Mouse (Mus musculus) large intestine, adult 2 months (tissue): Measurements from ENCODE around the gene Pemt. TPM values are rescaled to one million over a fixed set of nuclear protein-coding genes. Genes with fewer than 3 reads are reported as not detected.
"Not testable (repeated sequence)": the region's sequence is repeated elsewhere in the genome, so short reads cannot be mapped to it uniquely, and the experiment has no call there.

Source experiments
- DNase-seq: peaks from one replicate; pipeline ENCODE4 v3.0.0-alpha.2; 2012; ENCODE audit warnings: low read depth, low spot score
- WGBS: fragments of 180-500 bp; shearing (Covaris S2); methylation state at CpG from one replicate; pipeline ENCODE4 v1.1.7; 2018; 5-methylcytosine and 5-hydroxymethylcytosine counted together
- polyA plus RNA-seq: library from polyadenylated mRNA; depleted of rRNA; stranded (reverse); fragments of >200 nt; gene quantifications from 2 replicates; pipeline ENCODE4 v1.2.3, GENCODE M21; 2012

Pemt gene
- polyA plus RNA-seq, 1 experiment: 9.9 TPM

DNA sequence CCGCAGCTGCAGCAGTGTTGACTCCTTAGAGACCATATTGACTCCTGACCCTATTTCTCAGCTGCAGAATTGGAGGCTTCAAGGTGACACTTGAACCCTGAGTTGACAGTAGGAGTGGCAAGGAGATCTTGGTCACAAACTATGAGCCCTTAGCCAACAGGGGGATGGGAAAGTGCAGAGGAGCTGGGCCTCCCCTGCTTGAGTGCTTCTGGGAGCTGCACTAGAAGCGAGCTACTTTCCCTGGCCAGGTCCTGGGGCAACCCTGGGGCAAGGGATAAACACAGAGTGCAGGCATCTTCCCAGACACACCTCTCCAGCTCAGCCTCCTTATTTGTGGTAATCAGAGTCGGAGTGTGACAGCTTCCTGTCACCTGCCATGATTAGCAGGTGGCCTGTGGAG lies 83.7 kb downstream of the Pemt start:
- WGBS: 60% methylated on average over 3 of the region's 3 CpGs
- DNase-seq: no peak

- no peak for DNase-seq
- 52% methylated on average over 9 of the region's 9 CpGs for WGBS
Measured at GRCm38 (mm10) chr11:59961338-59961875, 84.9 kb downstream of the Pemt start.

GRCm38 (mm10) chr11:59960476-59961337 lies 85.6 kb downstream of the Pemt start:
- 87% methylated on average over 20 of the region's 20 CpGs for WGBS
- DNase-seq: no peak

- WGBS: 70% methylated on average over 4 of the region's 4 CpGs
- DNase-seq: no peak
Measured at GRCm38 (mm10) chr11:59959453-59959852, 86.8 kb downstream of the Pemt start.

- WGBS: 70% methylated on average over 6 of the region's 6 CpGs
Measured at GRCm38 (mm10) chr11:59956749-59957148, 89.5 kb downstream of the Pemt start.

DNA sequence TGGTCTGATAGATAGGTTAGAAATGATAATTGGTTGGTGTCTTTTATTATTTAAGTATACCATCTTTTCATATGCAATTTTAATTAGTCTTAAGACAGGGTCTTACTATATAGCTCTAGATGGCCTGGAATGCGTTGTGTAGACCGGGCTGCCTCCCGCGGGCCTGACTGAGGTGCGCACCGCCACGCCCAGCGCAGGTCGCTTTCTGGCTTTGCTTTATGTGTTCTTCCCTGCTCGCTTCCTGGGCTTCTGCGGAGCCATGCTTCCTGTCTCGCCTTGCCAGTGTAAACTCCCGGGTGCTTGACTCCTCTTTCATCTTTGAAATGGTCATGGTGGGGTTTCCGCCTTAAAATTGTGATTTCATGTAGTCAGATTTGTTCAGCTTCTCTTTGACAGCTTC lies 93.4 kb downstream of the Pemt start:
- WGBS: 65% methylated on average over 14 of the region's 14 CpGs
- no peak for DNase-seq

More at GRCm38 (mm10) chr11:59956749-59957148, 89.5 kb downstream of the Pemt start:
- no peak for DNase-seq

- 3% methylated on average over 16 of the region's 16 CpGs for WGBS
- no peak for DNase-seq
Measured at GRCm38 (mm10) chr11:59948401-59948767, 97.9 kb downstream of the Pemt start.

- WGBS: under 1% methylated on average over 43 of the region's 43 CpGs
- peak; percentile 67 for DNase-seq
Measured at GRCm38 (mm10) chr11:59947752-59948400, 98.4 kb downstream of the Pemt start, which contains the start of gene Med9. Gene Med9 (plus strand): TSS chr11:59948206.

DNA sequence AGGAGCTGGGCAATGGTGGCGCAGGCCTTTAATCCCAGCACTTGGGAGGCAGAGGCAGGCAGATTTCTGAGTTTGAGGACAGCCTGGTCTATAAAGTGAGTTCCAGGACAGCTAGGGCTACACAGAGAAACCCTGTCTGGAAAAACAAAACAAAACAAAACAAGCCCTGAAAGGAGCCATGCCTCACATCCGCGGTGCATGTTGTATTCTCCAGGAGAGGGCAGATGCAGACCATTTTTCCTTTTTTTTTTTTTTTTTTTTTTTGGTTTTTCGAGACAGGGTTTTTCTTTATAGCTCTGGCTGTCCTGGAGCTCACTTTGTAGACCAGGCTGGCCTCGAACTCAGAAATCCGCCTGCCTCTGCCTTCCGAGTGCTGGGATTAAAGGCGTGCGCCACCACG lies 101.4 kb downstream of the Pemt start:
- not testable (repeated sequence) for DNase-seq
- WGBS: 89% methylated on average over 10 of the region's 10 CpGs

DNA sequence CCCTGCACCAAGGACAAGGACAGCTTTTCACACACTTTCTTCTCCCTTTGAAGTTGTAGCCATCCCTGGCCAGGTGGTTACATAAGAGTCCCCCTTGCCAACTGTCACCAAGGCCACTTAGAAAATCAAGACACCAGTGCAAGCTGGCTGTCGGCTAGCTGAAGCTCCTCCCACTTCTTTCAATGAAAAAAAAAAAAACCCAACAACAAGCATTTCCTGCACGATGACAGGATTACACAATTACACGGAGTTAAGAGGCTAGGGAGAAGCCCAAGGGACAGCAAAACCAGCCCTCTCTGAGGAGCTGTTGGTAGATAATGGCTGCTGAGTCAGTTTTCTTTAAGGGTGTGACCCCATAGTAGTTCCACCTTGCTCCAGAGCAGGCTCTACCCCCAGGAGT lies 104.9 kb downstream of the Pemt start:
- DNase-seq: no peak
- WGBS: 2% methylated on average over 3 of the region's 3 CpGs

- 72% methylated on average over 3 of the region's 3 CpGs for WGBS
- DNase-seq: no peak
Measured at GRCm38 (mm10) chr11:59940645-59941044, 105.6 kb downstream of the Pemt start.

DNA sequence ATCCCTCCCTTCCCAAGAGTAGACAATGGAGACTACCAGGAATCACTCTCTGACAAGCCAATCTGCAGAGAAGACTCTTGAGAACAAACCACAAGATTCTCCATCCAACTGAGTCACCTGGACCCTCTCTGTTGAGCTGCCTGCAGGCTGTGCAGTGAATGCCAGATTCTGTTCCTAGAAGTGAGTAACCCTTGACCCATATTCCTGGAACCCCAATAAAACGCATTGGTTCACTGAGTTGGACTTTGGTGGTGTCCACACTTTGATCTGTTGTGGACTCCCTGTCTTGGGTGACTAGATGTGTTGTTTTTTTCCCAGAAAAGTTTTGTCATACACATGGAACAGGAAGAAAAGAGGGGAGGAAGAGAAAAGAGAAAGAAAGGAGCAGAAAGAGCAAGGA lies 106.5 kb downstream of the Pemt start:
- 37% methylated on average over 1 of the region's 1 CpGs for WGBS
- no peak for DNase-seq

DNA sequence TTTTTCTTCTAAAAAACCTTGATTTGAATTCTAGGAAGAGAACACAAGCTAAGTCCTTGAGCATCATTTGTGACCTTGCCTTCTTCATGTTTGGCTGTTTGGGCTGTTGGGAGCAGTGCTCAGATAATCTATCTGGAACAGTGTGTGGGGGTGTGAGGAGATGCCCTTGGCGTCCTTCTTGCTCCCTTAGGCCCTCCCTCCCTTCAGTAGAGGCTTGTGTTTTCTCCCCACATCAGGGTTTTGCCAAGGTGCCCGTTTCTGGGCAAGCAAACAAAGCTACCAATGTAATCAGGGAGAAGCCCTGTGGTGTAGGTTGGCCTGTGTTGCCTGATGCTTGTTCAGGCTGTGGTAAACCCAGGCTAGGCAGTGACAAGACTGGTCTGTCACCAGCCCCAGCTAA lies 108.7 kb downstream of the Pemt start:
- WGBS: 49% methylated on average over 2 of the region's 2 CpGs
- DNase-seq: no peak

GRCm38 (mm10) chr11:59937023-59937422 lies 109.3 kb downstream of the Pemt start:
- no peak for DNase-seq
- 88% methylated on average over 3 of the region's 3 CpGs for WGBS

- 52% methylated on average over 12 of the region's 12 CpGs for WGBS
- DNase-seq: no peak
Measured at GRCm38 (mm10) chr11:59933943-59934342, 112.3 kb downstream of the Pemt start.

- WGBS: 28% methylated on average over 9 of the region's 9 CpGs
- no peak for DNase-seq
Measured at GRCm38 (mm10) chr11:59932560-59933337, 113.5 kb downstream of the Pemt start.

GRCm38 (mm10) chr11:59930031-59930430 lies 116.3 kb downstream of the Pemt start:
- no peak for DNase-seq
- WGBS: 65% methylated on average over 4 of the region's 4 CpGs

DNA sequence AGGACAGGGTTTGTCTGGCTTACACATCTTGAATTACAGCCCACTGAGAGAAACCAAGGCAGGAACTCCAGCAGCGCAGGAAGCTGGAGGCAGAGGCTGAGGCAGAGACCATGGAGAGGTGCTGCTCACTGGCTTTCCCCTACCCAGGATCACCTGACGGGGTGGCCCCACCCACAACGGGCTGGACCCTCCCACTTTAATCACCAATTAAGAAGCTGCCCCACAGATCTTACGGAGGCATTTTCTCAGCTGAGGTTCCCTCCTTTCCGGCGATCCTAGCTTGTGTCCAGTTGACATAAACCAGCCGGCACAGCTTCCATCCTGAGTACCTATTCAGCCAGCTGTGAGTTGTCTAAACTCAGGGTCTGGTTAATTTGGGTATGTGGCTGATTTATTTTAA lies 125.0 kb downstream of the Pemt start:
- DNase-seq: no peak
- WGBS: 45% methylated on average over 7 of the region's 7 CpGs
